Mouse (Mus musculus): ENCODE data around the gene Anks6. TPM values are rescaled to one million over a fixed set of nuclear protein-coding genes. Genes with fewer than 3 reads are reported as not detected.

The Anks6 gene
- polyA plus RNA-seq, 1 experiment from 2014 or later, result 1.6 TPM

GRCm38 (mm10) chr4:46988257-46988656, 69.0 kb downstream of the Anks6 start:
- WGBS, result 32% methylated on average over 3 of the region's 3 CpGs

GRCm38 (mm10) chr4:46987809-46988208, 69.4 kb downstream of the Anks6 start:
- no peak overlapping the region for H3K9ac ChIP-seq (ENCODE audit: low read length)
- no peak overlapping the region for H3K4me3 ChIP-seq (ENCODE audit: control insufficient read depth in 1 of 2, insufficient read depth in 1 of 2, low read depth in 1 of 2, low read length in 2 of 2)
- peaks cover 0 to 8% of the 10 kb centered on the region in 2 experiments; a peak in 2 of 4 replicates for H3K4me1 ChIP-seq (ENCODE audit: control insufficient read depth in 2 of 2, insufficient read depth in 2 of 2, low read length in 2 of 2)
- no peak for ATAC-seq (ENCODE audit: insufficient number of reproducible peaks, insufficient read depth, low FRiP score, low read depth)
- H3K27me3 ChIP-seq (ENCODE audit: control insufficient read depth, insufficient read depth, low read length), result peaks cover 61% of the 10 kb centered on the region
- H3K9me3 ChIP-seq (ENCODE audit: control insufficient read depth, low read length), result no peaks in the 10 kb centered on the region
- H3K4me2 ChIP-seq (ENCODE audit: low read length), result no peak overlapping the region
- H3K27ac ChIP-seq (replicated peaks in 1 of 2; ENCODE audit: control insufficient read depth in 1 of 2, insufficient read depth in 1 of 2, low read depth in 2 of 2, low read length in 2 of 2), result no peak overlapping the region
- H3K36me3 ChIP-seq (ENCODE audit: control insufficient read depth, insufficient read depth, low read length), result no peaks in the 10 kb centered on the region
- 85% methylated on average over 6 of the region's 6 CpGs for WGBS

More at GRCm38 (mm10) chr4:46988257-46988656, 69.0 kb downstream of the Anks6 start:
- H3K9ac ChIP-seq (ENCODE audit: low read length), result no peak overlapping the region
- peaks cover 0 to 8% of the 10 kb centered on the region in 2 experiments; a peak in 2 of 4 replicates for H3K4me1 ChIP-seq (ENCODE audit: control insufficient read depth in 2 of 2, insufficient read depth in 2 of 2, low read length in 2 of 2)
- H3K27ac ChIP-seq (replicated peaks in 1 of 2; ENCODE audit: control insufficient read depth in 1 of 2, insufficient read depth in 1 of 2, low read depth in 2 of 2, low read length in 2 of 2), result no peak overlapping the region
- ATAC-seq (ENCODE audit: insufficient number of reproducible peaks, insufficient read depth, low FRiP score, low read depth), result no peak
- H3K4me3 ChIP-seq (ENCODE audit: control insufficient read depth in 1 of 2, insufficient read depth in 1 of 2, low read depth in 1 of 2, low read length in 2 of 2), result no peak overlapping the region
- no peak overlapping the region for H3K4me2 ChIP-seq (ENCODE audit: low read length)
- H3K27me3 ChIP-seq (ENCODE audit: control insufficient read depth, insufficient read depth, low read length), result peaks cover 61% of the 10 kb centered on the region
- no peaks in the 10 kb centered on the region for H3K9me3 ChIP-seq (ENCODE audit: control insufficient read depth, low read length)
- no peaks in the 10 kb centered on the region for H3K36me3 ChIP-seq (ENCODE audit: control insufficient read depth, insufficient read depth, low read length)

DNA sequence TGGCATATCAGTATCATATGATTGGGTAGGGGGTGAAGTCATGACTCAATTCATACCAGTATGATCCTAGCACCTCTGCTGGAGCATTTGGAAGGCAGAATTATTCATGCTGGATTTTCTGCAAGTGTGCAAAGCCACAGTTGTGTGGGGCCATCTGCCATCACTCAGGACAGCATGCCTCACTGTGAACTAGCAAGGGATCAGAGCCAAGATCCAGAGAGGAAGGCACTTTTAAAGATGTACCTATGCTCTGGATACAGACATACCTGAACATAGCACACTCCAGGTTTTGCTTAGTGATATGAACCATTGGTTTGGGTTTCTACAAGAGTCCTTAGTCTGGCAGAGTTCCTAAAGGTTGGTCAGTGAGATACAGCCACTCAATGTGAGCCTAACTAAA, 71.2 kb downstream of the Anks6 start:
- H3K4me1 ChIP-seq (ENCODE audit: control insufficient read depth in 2 of 2, insufficient read depth in 2 of 2, low read length in 2 of 2), result peaks cover 0 to under 1% of the 10 kb centered on the region in 2 experiments; a peak in 1 of 4 replicates
- no peak overlapping the region for H3K4me3 ChIP-seq (ENCODE audit: control insufficient read depth in 1 of 2, insufficient read depth in 1 of 2, low read depth in 1 of 2, low read length in 2 of 2)
- no peaks in the 10 kb centered on the region for H3K9me3 ChIP-seq (ENCODE audit: control insufficient read depth, low read length)
- H3K36me3 ChIP-seq (ENCODE audit: control insufficient read depth, insufficient read depth, low read length), result no peaks in the 10 kb centered on the region
- no peak overlapping the region for H3K27ac ChIP-seq (replicated peaks in 1 of 2; ENCODE audit: control insufficient read depth in 1 of 2, insufficient read depth in 1 of 2, low read depth in 2 of 2, low read length in 2 of 2)
- no peak for ATAC-seq (ENCODE audit: insufficient number of reproducible peaks, insufficient read depth, low FRiP score, low read depth)
- H3K27me3 ChIP-seq (ENCODE audit: control insufficient read depth, insufficient read depth, low read length), result peaks cover 43% of the 10 kb centered on the region
- H3K9ac ChIP-seq (ENCODE audit: low read length), result no peak overlapping the region
- H3K4me2 ChIP-seq (ENCODE audit: low read length), result no peak overlapping the region

GRCm38 (mm10) chr4:46982912-46983311, 74.3 kb downstream of the Anks6 start:
- Histone ChIP-seq H3K4me3 (ENCODE audit: control insufficient read depth in 1 of 2, insufficient read depth in 1 of 2, low read depth in 1 of 2, low read length in 2 of 2) (no peak overlapping the region), H3K27ac (replicated peaks in 1 of 2; ENCODE audit: control insufficient read depth in 1 of 2, insufficient read depth in 1 of 2, low read depth in 2 of 2, low read length in 2 of 2) (no peak overlapping the region), H3K4me2 (ENCODE audit: low read length) (no peak overlapping the region), H3K9me3 (ENCODE audit: control insufficient read depth, low read length) (no peaks in the 10 kb centered on the region), H3K36me3 (ENCODE audit: control insufficient read depth, insufficient read depth, low read length) (no peaks in the 10 kb centered on the region), H3K4me1 (ENCODE audit: control insufficient read depth in 2 of 2, insufficient read depth in 2 of 2, low read length in 2 of 2) (no peaks in the 10 kb centered on the region), H3K9ac (ENCODE audit: low read length) (no peak overlapping the region), H3K27me3 (ENCODE audit: control insufficient read depth, insufficient read depth, low read length) (peaks cover 17% of the 10 kb centered on the region)
- 71% methylated on average over 5 of the region's 5 CpGs for WGBS
- ATAC-seq (ENCODE audit: insufficient number of reproducible peaks, insufficient read depth, low FRiP score, low read depth), result no peak

- H3K36me3 ChIP-seq (ENCODE audit: control insufficient read depth, insufficient read depth, low read length), result no peaks in the 10 kb centered on the region
- no peak overlapping the region for H3K9ac ChIP-seq (ENCODE audit: low read length)
- no peak overlapping the region for H3K4me3 ChIP-seq (ENCODE audit: control insufficient read depth in 1 of 2, insufficient read depth in 1 of 2, low read depth in 1 of 2, low read length in 2 of 2)
- WGBS, result 80% methylated on average over 4 of the region's 4 CpGs
- H3K27ac ChIP-seq (replicated peaks in 1 of 2; ENCODE audit: control insufficient read depth in 1 of 2, insufficient read depth in 1 of 2, low read depth in 2 of 2, low read length in 2 of 2), result no peak overlapping the region
- peaks cover 13% of the 10 kb centered on the region for H3K27me3 ChIP-seq (ENCODE audit: control insufficient read depth, insufficient read depth, low read length)
- H3K9me3 ChIP-seq (ENCODE audit: control insufficient read depth, low read length), result no peaks in the 10 kb centered on the region
- ATAC-seq (ENCODE audit: insufficient number of reproducible peaks, insufficient read depth, low FRiP score, low read depth), result no peak
- H3K4me1 ChIP-seq (ENCODE audit: control insufficient read depth in 2 of 2, insufficient read depth in 2 of 2, low read length in 2 of 2), result no peaks in the 10 kb centered on the region
- no peak overlapping the region for H3K4me2 ChIP-seq (ENCODE audit: low read length)
Observed at GRCm38 (mm10) chr4:46982094-46982493, 75.1 kb downstream of the Anks6 start.

DNA sequence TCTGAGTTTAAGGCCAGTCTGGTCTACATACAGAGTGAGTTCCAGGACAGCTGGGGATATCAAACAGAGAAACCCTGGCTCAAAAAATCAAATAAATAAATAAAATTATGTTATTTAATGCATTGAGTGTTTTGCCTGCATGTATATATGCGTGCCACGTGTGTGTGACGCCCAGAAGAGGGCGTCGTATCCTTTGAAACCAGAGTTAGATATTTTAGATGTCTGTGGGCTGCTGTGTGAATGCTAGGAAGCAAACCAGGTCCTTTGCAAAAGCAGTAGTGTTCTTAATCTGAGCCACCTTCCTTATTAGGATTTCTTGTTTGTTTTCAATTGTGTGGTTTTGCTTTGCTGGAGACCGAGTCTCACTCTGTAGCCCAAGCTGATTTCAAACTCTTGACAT, 78.9 kb downstream of the Anks6 start:
- H3K27me3 ChIP-seq (ENCODE audit: control insufficient read depth, insufficient read depth, low read length), result peaks cover 4% of the 10 kb centered on the region; the same call in 1 of the 2 replicates
- no peak for ATAC-seq (ENCODE audit: insufficient number of reproducible peaks, insufficient read depth, low FRiP score, low read depth)
- H3K9me3 ChIP-seq (ENCODE audit: control insufficient read depth, low read length), result no peaks in the 10 kb centered on the region
- H3K4me3 ChIP-seq (ENCODE audit: control insufficient read depth in 1 of 2, insufficient read depth in 1 of 2, low read depth in 1 of 2, low read length in 2 of 2), result no peak overlapping the region
- H3K27ac ChIP-seq (replicated peaks in 1 of 2; ENCODE audit: control insufficient read depth in 1 of 2, insufficient read depth in 1 of 2, low read depth in 2 of 2, low read length in 2 of 2), result no peak overlapping the region
- no peaks in the 10 kb centered on the region for H3K4me1 ChIP-seq (ENCODE audit: control insufficient read depth in 2 of 2, insufficient read depth in 2 of 2, low read length in 2 of 2)
- no peak overlapping the region for H3K4me2 ChIP-seq (ENCODE audit: low read length)
- no peak overlapping the region for H3K9ac ChIP-seq (ENCODE audit: low read length)
- H3K36me3 ChIP-seq (ENCODE audit: control insufficient read depth, insufficient read depth, low read length), result no peaks in the 10 kb centered on the region
- whole genome bisulfite sequencing, result 76% methylated on average over 6 of the region's 6 CpGs

DNA sequence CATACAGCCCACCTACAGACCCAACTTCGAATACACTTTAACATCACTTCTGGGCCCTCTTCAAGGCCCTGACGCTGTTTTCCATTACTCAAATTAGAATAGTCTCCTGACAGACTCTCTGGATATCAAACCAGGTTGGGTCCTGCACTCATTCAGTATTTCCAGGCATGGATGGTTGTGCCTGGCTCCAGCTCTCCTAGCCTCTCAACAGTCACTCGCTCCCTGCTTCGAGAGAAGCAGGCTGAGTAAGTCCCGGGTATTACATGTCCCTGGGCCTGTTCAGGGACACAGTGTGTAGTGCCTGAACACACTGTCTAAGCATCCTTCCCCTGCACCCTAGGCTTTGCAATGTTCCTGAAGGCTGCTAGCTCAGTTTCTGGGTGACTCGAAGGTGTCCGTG, 80.1 kb downstream of the Anks6 start:
- 84% methylated on average over 7 of the region's 7 CpGs for WGBS
- Histone ChIP-seq H3K9ac (ENCODE audit: low read length) (no peak overlapping the region), H3K27me3 (ENCODE audit: control insufficient read depth, insufficient read depth, low read length) (no peaks in the 10 kb centered on the region), H3K36me3 (ENCODE audit: control insufficient read depth, insufficient read depth, low read length) (no peaks in the 10 kb centered on the region), H3K4me1 (ENCODE audit: control insufficient read depth in 2 of 2, insufficient read depth in 2 of 2, low read length in 2 of 2) (no peaks in the 10 kb centered on the region), H3K4me3 (ENCODE audit: control insufficient read depth in 1 of 2, insufficient read depth in 1 of 2, low read depth in 1 of 2, low read length in 2 of 2) (no peak overlapping the region), H3K9me3 (ENCODE audit: control insufficient read depth, low read length) (no peaks in the 10 kb centered on the region), H3K27ac (replicated peaks in 1 of 2; ENCODE audit: control insufficient read depth in 1 of 2, insufficient read depth in 1 of 2, low read depth in 2 of 2, low read length in 2 of 2) (no peak overlapping the region), H3K4me2 (ENCODE audit: low read length) (no peak overlapping the region)
- ATAC-seq (ENCODE audit: insufficient number of reproducible peaks, insufficient read depth, low FRiP score, low read depth), result no peak

GRCm38 (mm10) chr4:46976671-46977071, 80.6 kb downstream of the Anks6 start:
- WGBS, result 56% methylated on average over 11 of the region's 11 CpGs
- no peaks in the 10 kb centered on the region for H3K27me3 ChIP-seq (ENCODE audit: control insufficient read depth, insufficient read depth, low read length)

More at GRCm38 (mm10) chr4:46976671-46977071, 80.6 kb downstream of the Anks6 start:
- no peaks in the 10 kb centered on the region for H3K9me3 ChIP-seq (ENCODE audit: control insufficient read depth, low read length)
- H3K27ac ChIP-seq (replicated peaks in 1 of 2; ENCODE audit: control insufficient read depth in 1 of 2, insufficient read depth in 1 of 2, low read depth in 2 of 2, low read length in 2 of 2), result no peak overlapping the region
- no peaks in the 10 kb centered on the region for H3K4me1 ChIP-seq (ENCODE audit: control insufficient read depth in 2 of 2, insufficient read depth in 2 of 2, low read length in 2 of 2)
- no peak overlapping the region for H3K4me2 ChIP-seq (ENCODE audit: low read length)
- ATAC-seq (ENCODE audit: insufficient number of reproducible peaks, insufficient read depth, low FRiP score, low read depth), result no peak
- H3K9ac ChIP-seq (ENCODE audit: low read length), result no peak overlapping the region
- no peaks in the 10 kb centered on the region for H3K36me3 ChIP-seq (ENCODE audit: control insufficient read depth, insufficient read depth, low read length)
- H3K4me3 ChIP-seq (ENCODE audit: control insufficient read depth in 1 of 2, insufficient read depth in 1 of 2, low read depth in 1 of 2, low read length in 2 of 2), result no peak overlapping the region
